Comparison of ENCODE assay signal across 9 mouse cellular contexts in the genomic region with DNA sequence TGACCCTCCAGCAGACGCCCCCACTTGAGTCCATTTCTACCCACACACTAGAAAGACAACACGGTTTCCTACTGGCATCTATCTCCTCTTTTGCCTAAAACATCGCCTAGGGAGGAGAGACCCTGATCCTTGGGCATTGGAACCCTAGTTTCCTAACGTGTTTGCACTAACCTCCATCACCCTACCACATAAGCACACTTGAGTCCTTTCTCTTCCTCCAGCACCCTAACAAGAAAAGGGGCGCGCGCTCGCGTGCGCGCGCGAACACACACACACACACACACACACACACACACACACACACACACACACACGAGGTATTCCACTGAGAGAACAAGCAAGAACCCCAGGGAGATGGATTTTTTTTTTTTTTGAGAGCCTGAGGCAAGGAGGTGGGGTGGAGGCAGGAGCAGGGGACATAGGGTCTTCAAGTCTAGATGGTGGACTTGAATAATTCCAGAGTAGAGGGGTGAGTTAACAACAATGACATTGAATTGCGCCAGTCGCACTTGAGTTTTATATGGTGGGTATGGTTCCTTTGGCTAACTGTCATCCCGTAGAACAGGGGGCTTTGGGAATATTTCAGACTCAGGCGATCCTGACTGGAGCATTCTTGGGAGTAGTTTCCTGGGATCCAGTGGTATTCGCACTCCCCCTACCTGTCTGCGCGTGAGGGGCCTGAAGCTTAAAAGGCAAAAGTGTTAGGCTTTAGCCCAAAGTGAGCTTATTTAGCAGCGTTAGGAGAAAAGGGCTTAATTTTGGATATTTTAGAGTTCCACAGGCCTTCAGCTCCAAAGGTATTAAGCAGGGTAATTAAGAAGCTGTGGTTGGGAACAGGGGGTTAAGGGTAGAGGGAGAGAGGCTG. TPM values are rescaled to one million over a fixed set of nuclear protein-coding genes. Genes with fewer than 3 reads are reported as not detected.
DNase-seq lines count a peak whose midpoint lies in the region; ATAC-seq lines count a peak whose summit lies in the region.
"Had no signal": no experiment of that assay in that cellular context is flagged by ENCODE, and none has a peak within 500 bp of the region (broad histone marks: within the 10 kb centered on the region; RNA-seq: fewer than 3 reads in every experiment).

No protein-coding gene starts in this region.

- H3K4me1 ChIP-seq in heart, embryonic 14.5 days (ENCODE audit: control insufficient read depth in 2 of 2, insufficient read depth in 2 of 2, low read length in 2 of 2): no peaks in the 10 kb centered on the region
- H3K4me1 ChIP-seq in midbrain, embryonic 11.5 days (ENCODE audit: control insufficient read depth, insufficient read depth, low read length): no peaks in the 10 kb centered on the region

- H3K9me3 ChIP-seq in heart, embryonic 14.5 days (ENCODE audit: control insufficient read depth, low read length): no peaks in the 10 kb centered on the region
- no peaks in the 10 kb centered on the region for H3K9me3 ChIP-seq in midbrain, embryonic 11.5 days (ENCODE audit: control insufficient read depth, low read length)

- peak overlapping the region; percentile 33 to 55; a peak in 1 of 4 replicates for H3K27ac ChIP-seq in heart, embryonic 14.5 days (replicated peaks in 1 of 2; ENCODE audit: control insufficient read depth in 1 of 2, insufficient read depth in 1 of 2, low read depth in 2 of 2, low read length in 2 of 2)
- no peak overlapping the region for H3K27ac ChIP-seq in midbrain, embryonic 11.5 days (ENCODE audit: low read depth, low read length)

- 14% methylated on average over 22 of the region's 22 CpGs for WGBS in heart, embryonic 14.5 days
- 16% methylated on average over 21 of the region's 22 CpGs for WGBS in midbrain, embryonic 11.5 days

- no peaks in the 10 kb centered on the region for H3K36me3 ChIP-seq in heart, embryonic 14.5 days (ENCODE audit: control insufficient read depth, insufficient read depth, low read length)
- H3K36me3 ChIP-seq in midbrain, embryonic 11.5 days (ENCODE audit: control insufficient read depth, insufficient read depth, low read length): no peaks in the 10 kb centered on the region

- peak overlapping the region; percentile 66 for H3K4me2 ChIP-seq in heart, embryonic 14.5 days (ENCODE audit: low read length)
- peak overlapping the region; percentile 58 for H3K4me2 ChIP-seq in midbrain, embryonic 11.5 days

- H3K4me3 ChIP-seq in heart, embryonic 14.5 days (ENCODE audit: control insufficient read depth in 1 of 2, insufficient read depth in 1 of 2, low read depth in 1 of 2, low read length in 2 of 2): peak overlapping the region; percentile 53 to 62
- peak overlapping the region; percentile 47 for H3K4me3 ChIP-seq in midbrain, embryonic 11.5 days (ENCODE audit: low read depth, low read length)

- peak overlapping the region; percentile 73 for H3K9ac ChIP-seq in heart, embryonic 14.5 days (ENCODE audit: low read length)
- peak overlapping the region; percentile 63; the same call in 1 of the 2 replicates for H3K9ac ChIP-seq in midbrain, embryonic 11.5 days (ENCODE audit: low read length)

- no peaks in the 10 kb centered on the region for H3K27me3 ChIP-seq in heart, embryonic 14.5 days (ENCODE audit: control insufficient read depth, insufficient read depth, low read length)
- H3K27me3 ChIP-seq in midbrain, embryonic 11.5 days (ENCODE audit: control insufficient read depth, insufficient read depth, low read length): no peaks in the 10 kb centered on the region
- H3K27me3 ChIP-seq: CH12.LX had no signal

- DNase-seq in heart, postnatal 4 days: no peak
- peak; percentile 49 for DNase-seq in cerebellum, adult 11-12 months
- DNase-seq in frontal cortex, postnatal 25 days (ENCODE audit: low spot score in 2 of 2): peak; percentile 4 to 6
- DNase-seq in midbrain, embryonic 11.5 days (ENCODE audit: low spot score, missing footprints): peak; percentile 91
- no peak for DNase-seq in B cell, adult 2 months
- DNase-seq in c-Kit-positive CD71-positive TER-119-positive erythroid progenitor cells, embryonic 14.5 days (ENCODE audit: low spot score): no peak

- ATAC-seq in heart, embryonic 14.5 days (ENCODE audit: insufficient number of reproducible peaks, insufficient read depth, low FRiP score, low read depth): no peak
- ATAC-seq in midbrain, embryonic 11.5 days (ENCODE audit: low FRiP score): peak; percentile 30
- no peak for ATAC-seq in megakaryocyte progenitor cell, adult 5-6 weeks (replicated peaks; ENCODE audit: poor library complexity)

RNA-seq across cellular contexts. Expression of gene Slitrk4, which starts 0.6 kb away (rescaled TPM):
- 14.5 and 14.7 TPM in 2 replicates for polyA plus RNA-seq in heart, embryonic 14.5 days (2014; fragmentation: Nextera tagmentation; extraction: Ambion mirVana)
- 1 to 10 TPM; 6.2 to 9.2 TPM for total RNA-seq in heart, postnatal 4 days (2021)
- 3.3 and 4.7 TPM in 2 replicates for polyA plus RNA-seq in midbrain, embryonic 11.5 days (2014; fragmentation: Nextera tagmentation; extraction: Ambion mirVana)
- not detected in 2 replicates for total RNA-seq in megakaryocyte progenitor cell, adult 5-6 weeks (2015)
- not detected in 2 replicates for total RNA-seq in megakaryocyte progenitor cell, adult 5-6 weeks (2017)
- total RNA-seq: CH12.LX had no signal

Comparison
In these comparisons a context has a peak if more than half of its experiments do, and no peak if none do; other contexts are left out.
1. DNase-seq: peak in cerebellum, adult 11-12 months (single experiment), frontal cortex, postnatal 25 days (2 of 2) and midbrain, embryonic 11.5 days (single experiment); none in heart, postnatal 4 days (single experiment), B cell, adult 2 months (0 of 2) and c-Kit-positive CD71-positive TER-119-positive erythroid progenitor cells, embryonic 14.5 days (single experiment).
2. RNA of gene Slitrk4, which starts 0.6 kb away (total RNA-seq): 6.2 to 9.2 TPM in heart, postnatal 4 days; not detected in megakaryocyte progenitor cell, adult 5-6 weeks; every median in the first group is over 4 times any median in the second.